Mouse (Mus musculus) regulatory T cell (primary cell): ENCODE measurements around the gene Olfr267.

Experiments used
- in situ Hi-C: fragments of 300-600 bp; cut with MboI, MseI; formaldehyde crosslinking; loops from one replicate; pipeline ENCODE4 v1.15.1; 2025; ENCODE audit warnings: high pct_unique_total_duplicates

Olfr267 gene

GRCm38 (mm10) chr4:58787616-58788015 lies at the start of gene Olfr267:
TSS of gene Olfr267 (minus strand) at chr4:58787716.
- in situ Hi-C loops: no loop called here

- in situ Hi-C loops: no loop called here
Observed at GRCm38 (mm10) chr4:58832908-58833307, 45.4 kb upstream of the Olfr267 start.

GRCm38 (mm10) chr4:58825921-58826320 lies 38.4 kb upstream of the Olfr267 start:
- in situ Hi-C loops: no loop called here

- in situ Hi-C loops: no loop called here
Observed at GRCm38 (mm10) chr4:58786659-58787058, 857 bp downstream of the Olfr267 start.

DNA sequence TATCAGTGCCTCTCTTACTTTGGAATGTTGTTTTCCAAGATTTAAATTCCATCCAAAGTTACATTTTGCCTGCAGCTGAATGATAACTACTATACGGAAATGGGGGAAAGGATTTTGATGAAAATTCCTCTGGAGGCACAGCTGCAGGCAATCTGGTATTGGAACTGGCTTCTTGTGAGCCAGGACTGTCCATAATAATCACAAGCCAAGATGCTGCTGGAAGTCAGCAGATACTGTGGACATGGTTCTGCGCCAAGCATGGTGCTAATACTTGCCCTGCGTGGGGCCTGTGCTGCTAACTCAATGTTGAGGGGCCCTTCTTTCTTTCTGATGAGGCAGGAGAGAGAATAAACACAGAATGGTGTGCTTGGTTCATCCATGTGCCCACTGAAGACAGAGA lies 24.1 kb downstream of the Olfr267 start:
- in situ Hi-C loops: no loop called here

- in situ Hi-C loops: no loop called here
Observed at GRCm38 (mm10) chr4:58749510-58749909, 38.0 kb downstream of the Olfr267 start.

DNA sequence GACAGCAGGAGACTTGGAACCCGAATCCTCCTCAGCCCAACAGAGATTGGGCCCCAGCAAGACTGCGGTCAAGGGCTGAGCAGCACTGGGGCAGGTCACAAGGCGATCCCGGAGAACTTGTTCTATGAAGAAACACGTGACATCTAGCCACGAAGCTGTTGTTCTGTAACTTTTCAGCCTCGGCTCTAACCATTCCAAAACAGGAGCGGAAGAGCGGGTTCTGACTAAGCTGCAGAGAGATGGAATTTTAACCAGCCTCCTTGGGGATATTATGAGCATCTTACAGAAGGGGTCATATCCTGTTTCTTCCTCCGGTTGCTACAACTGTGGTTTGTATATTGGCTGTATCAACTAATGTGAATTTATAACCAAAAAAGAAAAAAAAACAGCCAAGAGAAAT lies 38.4 kb downstream of the Olfr267 start:
- in situ Hi-C loops: no loop called here

- in situ Hi-C loops: no loop called here
Observed at GRCm38 (mm10) chr4:58745583-58746222, 41.8 kb downstream of the Olfr267 start.

DNA sequence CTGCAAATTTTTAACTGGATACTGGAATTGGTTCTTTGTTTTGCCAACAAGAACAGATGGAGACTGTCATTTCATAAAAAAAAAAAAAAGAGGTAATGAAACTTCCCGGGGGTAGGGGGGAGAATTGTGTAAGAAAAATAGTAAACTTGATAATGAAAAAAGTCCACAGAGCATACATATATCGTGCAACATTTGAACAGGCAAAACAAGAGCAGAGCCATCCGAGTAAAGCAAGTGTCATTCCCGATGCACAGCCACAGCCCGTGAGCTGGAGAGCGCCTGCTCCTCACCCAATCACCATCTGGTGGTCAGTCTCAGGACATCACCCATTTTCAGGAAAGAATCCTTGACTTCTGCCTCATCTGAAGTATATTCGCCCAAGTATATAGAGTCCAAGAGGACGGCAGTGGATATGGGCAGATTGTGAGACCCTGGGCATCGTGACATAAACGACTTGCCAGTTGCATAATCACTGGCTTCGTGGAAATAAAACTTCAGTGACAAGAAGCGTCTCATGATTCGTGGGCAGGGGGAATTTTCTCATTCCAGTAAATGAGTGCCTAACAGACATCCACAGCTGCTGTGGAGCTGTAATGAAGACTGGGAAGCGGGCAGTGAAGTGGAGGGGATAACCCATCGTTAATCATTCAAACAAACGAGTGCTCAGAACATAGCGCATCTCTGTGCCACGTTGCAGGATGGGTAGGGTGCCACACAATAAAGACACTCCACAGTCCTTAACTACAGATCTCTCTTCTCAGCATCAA lies 50.5 kb downstream of the Olfr267 start:
- in situ Hi-C loops: no loop called here
